Mouse (Mus musculus): ENCODE measurements around the gene Tmem94.

Tmem94 gene

DNA sequence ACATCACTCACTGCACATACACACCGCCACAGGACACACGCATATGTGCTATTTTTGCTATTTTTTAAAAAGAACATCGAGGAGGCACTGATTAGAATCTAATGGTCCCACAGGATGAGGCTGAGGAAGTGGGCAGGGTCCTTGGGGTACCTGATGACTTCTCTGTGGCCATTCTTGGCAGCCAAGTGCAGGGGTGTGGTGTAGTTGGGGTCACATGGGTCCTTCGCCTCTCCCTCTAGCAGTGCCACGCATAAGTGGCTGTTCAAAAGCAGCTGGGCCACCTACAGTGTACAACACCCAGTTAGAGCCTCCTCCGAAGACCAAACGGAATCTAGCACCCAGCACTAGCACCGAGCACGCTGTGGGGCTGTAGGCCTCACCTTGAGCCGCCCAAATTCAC is 40.9 kb downstream of the Tmem94 start:
- peak in 1 of 2 experiments; percentile 35 for DNase-seq (ENCODE audit: inconsistent age in 2 of 2, low spot score in 1 of 2)

DNA sequence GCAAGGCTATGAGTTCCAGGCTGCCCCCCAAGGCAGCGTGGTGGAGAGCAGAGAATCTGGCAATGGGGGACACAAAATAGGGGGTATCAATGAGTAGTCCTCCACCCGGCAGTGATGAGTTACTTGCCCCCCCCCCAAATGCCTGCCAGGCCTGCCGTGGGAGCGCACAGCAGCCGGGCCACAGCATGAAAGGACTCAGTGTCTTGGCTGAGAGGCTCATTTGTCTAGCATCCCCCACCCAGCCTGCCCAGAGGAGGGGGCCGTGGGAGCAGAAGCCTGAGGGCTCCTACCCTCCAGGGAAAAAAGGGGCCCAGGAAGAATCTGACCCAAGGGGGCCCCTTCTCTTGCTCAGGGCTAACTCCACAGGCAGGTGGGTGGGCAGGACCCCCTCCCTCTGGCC is 42.1 kb downstream of the Tmem94 start:
- peak in 1 of 2 experiments; percentile 9 for DNase-seq (ENCODE audit: inconsistent age in 2 of 2, low spot score in 1 of 2)

DNA sequence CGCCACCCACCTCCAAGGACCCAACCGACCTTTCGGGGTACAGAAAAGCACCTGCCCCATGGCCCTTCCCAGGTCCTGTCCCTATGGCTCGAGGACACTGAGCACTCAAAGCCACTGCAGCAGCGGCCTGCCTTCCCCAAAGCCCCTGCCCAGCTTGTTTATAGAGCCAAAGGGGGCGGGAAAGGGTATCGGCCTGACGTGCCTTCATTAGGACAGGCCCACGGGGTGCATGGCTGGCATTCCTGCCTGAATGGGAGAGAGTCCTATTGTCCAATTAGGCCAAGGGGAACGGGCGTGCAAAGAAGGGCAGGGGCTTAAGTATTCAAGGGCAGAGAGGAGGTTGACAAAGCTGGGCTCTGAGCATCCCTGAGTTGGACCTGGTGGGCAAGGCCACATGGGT is 42.7 kb downstream of the Tmem94 start:
- peak in 1 of 2 experiments; percentile 23 for DNase-seq (ENCODE audit: inconsistent age in 2 of 2, low spot score in 1 of 2)

DNA sequence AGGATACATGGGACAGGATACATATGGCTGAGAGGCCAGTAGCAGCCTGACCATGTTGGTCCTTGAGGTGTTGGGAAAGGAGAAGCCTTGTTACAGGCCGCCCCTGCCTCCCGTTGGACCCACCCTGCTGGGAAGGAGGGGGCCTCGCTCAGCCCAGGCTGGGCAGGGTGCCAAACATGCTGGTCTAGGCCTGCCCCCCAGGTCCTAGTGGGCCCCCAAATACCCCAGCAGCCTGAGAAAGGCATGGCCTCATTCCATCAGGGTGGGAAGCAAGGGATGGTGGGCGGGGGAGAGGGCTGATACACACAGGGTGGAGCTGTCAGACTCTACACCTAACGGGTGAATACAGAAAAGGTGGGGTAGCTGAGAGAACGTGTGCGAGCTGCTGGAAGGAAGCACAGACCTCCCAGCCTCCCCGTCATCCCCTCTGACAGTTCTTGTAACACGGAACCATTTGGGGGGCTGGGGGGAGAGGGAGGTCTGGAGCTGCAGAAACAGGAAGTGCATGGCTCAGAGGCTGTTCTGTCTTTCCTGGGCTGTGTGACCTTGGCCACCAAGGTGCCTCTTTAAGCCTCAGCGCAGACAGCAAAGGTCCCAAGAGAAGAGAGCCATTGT is 43.6 kb downstream of the Tmem94 start:
- DNase-seq (ENCODE audit: inconsistent age in 2 of 2, low spot score in 1 of 2): peak; percentile 54 to 80

DNA sequence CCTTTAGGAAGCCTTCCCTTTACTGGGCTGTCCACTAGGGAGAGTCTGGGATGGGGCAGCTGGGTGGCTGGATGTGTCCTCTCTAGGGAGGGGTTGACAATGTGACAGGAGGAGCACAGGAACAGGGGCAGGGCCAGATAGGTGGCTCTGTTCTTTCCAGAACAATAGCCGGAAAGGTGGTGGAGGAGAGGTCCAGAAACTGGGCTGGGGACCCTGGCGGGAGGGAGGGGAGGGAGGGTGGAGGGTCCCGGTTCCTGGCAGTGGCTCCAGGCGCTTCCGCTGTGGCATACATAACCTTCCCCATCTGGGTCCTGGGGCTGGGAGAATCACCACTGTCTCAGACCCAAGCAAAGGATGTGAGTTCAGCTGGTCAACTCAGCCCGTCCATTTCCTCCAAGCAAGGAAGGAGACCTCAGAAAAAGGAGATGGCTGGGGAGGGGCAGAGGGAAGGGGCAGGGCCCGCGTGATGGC is 44.1 kb downstream of the Tmem94 start:
- DNase-seq (ENCODE audit: inconsistent age in 2 of 2, low spot score in 1 of 2): peak; percentile 69 to 80

DNA sequence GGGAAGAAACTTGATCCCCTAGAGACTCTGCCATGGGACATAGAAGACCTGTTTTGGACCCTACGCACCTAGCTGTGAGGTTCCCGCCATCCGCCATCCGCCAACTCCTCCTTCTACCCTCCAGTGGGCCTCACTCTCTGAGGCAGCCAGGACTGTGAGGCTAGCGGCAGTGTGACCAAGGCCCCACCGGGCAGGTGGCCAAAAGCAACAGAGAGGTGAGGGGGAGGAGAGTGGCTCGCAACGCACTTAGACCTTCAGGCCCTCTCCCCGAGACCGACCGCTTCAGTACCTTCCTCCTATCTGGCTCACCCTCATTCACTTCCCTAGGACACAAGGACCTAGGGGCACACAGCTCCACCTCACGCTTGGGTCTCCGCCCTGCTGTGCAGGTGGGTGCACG is 45.1 kb downstream of the Tmem94 start:
- DNase-seq (ENCODE audit: inconsistent age in 2 of 2, low spot score in 1 of 2): peak; percentile 87 to 94

DNA sequence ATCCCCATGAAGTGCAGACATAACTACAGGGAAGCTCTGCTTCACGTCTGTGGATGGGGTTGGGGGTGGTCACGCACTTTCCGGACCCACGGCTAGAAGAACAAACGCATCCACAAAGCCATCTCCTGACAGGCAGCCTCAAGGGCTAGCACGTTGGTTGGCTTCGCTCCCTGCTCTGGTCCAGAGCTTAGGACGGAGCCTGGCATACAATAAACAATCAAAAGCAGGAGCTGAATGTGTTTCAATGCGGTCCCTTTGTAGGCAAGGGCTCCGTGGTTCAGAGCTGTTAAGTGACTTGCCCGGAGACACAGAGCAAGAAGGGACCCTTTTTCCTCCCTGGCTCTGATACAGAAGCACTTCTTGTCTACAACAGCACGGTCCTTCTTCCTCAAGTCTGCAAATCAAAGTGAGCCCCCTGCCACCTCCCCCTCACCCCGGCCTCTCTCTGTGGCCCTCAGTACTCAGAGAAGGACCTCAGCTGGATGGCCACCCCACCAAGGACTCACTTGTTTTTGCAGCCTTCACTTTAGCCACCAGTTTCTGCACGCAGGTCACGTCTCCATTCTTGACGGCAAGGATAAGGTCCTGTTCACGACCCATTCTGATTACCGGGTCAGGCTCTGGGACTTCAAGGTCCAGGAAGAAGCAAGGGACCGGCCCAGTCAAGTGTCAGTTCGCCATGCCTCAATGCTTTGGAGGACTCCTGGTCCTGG is 46.3 kb downstream of the Tmem94 start:
- DNase-seq (ENCODE audit: inconsistent age in 2 of 2, low spot score in 1 of 2): peak; percentile 28 to 66

DNA sequence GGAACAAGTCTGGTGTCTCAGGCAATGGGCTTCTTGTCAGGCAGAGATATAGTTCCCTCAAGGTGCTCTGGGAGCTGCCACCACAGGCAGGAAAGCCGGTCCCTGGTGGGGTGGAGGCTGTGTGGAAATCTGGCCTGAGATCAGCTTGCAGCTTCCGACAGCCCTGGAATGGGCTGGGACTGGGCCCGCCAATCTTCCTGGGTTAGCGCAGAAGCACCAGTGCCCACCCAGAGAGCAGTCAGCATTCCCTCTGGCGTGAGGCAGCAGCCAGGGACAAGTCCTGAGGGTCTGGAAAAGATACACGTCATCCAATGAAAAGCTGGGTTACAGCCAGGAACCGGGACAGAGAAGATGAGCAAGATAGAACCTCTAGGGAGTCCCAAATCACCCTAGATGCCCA is 46.9 kb downstream of the Tmem94 start:
- DNase-seq (ENCODE audit: inconsistent age in 2 of 2, low spot score in 1 of 2): peak; percentile 76 to 90

DNA sequence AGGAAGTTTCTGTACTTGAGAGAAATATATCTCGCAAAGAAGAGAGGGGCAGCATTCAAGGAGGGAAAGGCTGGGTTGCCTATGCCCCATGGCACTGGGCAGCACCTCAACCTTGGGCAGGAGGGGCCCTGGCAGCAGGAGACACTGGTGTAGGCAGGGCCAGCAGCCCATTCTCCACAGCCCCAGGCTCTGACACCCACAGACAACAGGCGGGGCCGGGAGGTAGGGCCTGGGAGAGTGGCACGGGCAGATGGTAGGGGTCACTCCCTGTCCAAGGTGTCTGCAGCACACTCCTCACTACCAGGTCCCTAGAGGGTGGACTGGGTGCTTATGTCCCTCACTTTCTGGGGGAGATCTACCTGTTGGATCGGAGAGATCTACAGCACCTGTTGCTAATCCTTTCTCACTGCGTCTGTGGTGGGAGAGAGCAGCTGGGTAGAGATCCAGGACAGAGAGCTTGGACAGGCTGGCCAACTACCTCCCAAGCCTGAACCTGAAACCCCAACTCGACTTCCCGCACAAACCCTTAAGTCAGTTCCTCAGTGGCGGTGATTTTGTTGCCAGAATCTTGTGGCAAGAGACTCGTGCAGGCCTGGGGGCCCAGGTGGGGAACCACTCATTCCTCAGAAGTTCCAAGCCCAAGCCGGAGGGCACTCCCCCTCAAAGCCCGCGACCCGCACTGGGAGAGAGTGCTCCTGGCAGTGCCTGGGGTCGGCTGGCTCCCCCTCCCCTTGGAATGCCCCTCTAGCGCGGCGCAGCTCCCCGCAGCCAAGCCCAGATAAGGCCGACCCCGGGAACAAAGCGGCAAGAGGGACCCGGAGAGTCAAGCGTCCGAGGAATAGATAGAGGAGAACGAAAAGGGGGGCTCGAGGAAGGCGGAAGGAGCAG is 47.5 kb downstream of the Tmem94 start:
- DNase-seq (ENCODE audit: inconsistent age in 2 of 2, low spot score in 1 of 2): peak; percentile 75 to 90

DNA sequence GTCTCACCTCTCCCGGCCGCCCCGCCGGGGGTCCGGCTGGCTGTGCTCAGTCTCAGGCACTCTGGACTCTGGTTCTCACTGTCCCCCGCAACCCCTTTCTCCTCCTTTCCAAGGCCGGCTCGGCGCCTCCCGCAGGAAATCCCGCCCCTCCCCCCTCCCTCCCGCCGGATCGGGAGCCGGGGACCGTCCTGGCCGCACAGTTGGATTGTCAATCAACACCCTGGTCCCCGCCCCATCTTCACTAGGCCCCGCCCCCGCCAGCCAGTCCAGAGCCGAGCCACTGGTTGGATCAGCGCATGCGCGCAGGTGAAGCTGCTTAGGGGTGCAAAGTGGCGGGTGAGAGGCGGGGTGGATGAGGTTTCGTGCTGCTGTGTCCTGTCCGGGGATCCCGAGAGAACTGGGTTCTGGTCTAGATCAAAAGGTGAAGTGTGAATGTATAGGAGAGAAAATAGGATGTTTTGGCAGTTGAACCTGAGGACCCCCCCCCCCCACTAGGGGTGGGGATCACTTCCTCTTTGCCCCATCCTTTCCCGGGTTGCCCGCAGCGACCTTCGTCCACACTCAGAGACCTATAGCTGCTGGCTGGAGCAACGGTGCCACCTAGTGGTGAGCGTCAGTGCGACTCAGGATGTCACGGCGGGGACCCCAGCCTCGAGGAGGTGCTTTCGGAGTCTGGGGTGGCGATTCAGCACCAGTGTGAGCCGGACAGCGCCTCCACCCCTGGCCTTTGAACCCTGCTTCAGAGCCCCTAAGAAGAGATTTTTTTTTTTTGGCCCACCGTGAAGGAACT is 48.5 kb downstream of the Tmem94 start, which contains the start of gene Caskin2:
Gene Caskin2 (minus strand): TSS at position 133 of the 790 bp plus-strand sequence.
- DNase-seq (ENCODE audit: inconsistent age in 2 of 2, low spot score in 1 of 2): peak; percentile 98 to 100

DNA sequence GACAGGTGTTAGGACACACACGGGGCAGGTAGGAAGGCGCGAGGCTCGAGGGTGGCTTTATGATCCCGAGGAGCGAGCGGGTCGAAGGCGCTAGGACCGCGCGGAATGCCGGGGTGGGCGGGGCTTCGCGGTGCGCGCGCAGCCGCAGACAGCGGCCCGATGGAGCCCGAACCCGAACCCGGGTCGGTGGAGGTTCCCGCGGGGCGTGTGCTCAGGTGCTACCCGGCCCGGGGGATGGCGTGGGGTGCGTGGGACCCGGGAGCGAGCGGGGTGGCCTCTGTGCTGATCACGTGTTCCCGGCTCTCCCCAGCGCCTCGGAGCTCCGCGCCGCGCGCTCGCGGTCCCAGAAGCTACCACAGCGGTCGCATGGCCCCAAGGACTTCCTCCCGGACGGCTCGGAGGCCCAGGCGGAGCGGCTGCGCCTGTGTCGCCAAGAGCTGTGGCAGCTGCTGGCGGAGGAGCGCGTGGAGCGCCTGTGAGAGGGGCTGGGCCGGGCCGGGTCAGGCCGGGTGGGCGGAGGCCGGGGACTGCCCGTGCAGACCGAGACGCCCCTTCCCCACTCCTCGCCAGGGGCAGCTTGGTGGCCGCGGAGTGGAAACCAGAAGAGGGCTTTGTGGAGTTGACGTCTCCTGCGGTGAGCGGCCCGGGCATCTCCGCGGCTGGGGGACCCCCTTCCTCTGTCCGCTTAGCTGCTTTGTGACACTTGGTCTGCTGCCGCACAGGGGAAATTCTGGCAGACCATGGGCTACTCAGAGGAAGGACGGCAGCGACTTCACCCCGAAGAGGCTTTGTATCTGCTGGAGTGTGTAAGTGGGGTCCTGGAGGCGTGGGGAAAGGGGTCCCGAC is 49.6 kb downstream of the Tmem94 start, which contains the start of gene Tsen54:
Gene Tsen54 (plus strand): TSS at position 120 of the 846 bp plus-strand sequence.
- DNase-seq (ENCODE audit: inconsistent age in 2 of 2, low spot score in 1 of 2): peak; percentile 89 to 95

DNA sequence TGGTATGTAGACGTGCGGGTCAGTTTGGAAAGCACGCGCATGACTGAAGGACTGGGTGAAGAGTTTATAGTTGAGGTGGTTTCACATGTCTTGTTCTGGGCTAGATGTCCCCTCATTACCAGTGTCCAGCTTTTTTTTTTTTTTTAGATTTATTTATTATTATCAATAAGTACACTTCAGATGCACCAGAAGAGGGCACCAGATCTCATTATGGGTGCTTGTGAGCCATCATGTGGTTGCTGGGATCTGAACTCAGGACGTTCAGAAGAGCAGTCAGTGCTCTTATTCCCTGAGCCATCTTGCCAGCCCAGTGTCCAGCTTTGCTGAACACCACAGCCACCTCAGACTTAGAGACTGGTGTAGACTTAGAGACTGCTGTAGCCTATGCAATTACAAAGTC is 52.1 kb downstream of the Tmem94 start:
- no peak for DNase-seq (ENCODE audit: inconsistent age in 2 of 2, low spot score in 1 of 2)

DNA sequence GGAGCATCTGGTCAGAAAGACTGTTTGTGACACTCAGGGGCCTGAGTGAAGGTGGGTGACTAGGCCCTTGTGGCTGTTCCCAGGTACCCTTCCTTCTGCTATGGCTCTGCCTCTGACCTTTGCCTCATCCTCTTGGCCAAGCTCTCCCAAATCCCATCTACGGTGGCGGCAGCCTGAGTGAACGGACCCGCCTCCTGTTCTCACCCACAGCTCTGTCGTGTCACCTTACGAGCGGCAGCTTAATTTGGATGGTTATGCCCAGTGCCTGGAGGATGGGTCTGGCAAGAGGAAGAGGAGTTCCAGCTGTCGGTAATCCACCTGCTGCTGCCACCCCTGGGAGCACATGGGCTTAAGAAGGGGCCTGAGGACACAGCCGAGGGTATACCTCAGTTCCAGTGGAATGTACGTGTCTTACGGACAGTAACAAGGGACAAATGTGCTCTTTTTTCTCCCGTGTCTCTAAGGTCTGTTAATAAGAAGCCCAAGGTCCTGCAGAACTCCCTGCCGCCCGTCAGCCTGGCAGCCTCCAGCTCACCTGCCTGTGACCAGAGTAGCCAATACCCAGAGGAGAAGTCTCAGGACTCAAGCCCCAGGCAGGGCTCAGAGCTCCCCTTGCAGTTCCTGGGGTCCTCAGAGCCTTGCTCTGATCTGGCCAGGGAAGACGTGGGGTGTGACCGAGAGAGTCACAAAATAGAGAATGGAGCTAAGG is 54.8 kb downstream of the Tmem94 start:
- DNase-seq (ENCODE audit: inconsistent age in 2 of 2, low spot score in 1 of 2): no peak

DNA sequence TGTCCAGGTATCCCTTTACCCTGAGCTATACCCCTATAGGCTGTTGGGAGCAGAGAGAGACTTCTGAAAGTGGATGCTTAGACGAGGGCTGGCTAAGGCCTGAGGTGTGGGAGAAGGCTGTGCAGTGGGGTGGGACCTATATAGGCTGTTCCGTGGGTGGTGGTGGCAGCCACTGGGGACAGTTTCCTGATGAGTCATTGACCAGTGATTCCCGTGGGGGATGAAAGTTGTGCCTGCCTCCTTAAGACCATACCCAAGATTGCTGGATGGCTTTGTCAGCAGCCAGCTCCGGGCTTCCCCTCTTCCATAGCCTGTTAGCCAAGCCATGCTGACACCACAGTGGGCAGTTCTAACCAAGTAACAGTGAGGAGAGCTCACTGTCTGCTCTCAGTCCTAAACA is 55.8 kb downstream of the Tmem94 start:
- DNase-seq (ENCODE audit: inconsistent age in 2 of 2, low spot score in 1 of 2): no peak

DNA sequence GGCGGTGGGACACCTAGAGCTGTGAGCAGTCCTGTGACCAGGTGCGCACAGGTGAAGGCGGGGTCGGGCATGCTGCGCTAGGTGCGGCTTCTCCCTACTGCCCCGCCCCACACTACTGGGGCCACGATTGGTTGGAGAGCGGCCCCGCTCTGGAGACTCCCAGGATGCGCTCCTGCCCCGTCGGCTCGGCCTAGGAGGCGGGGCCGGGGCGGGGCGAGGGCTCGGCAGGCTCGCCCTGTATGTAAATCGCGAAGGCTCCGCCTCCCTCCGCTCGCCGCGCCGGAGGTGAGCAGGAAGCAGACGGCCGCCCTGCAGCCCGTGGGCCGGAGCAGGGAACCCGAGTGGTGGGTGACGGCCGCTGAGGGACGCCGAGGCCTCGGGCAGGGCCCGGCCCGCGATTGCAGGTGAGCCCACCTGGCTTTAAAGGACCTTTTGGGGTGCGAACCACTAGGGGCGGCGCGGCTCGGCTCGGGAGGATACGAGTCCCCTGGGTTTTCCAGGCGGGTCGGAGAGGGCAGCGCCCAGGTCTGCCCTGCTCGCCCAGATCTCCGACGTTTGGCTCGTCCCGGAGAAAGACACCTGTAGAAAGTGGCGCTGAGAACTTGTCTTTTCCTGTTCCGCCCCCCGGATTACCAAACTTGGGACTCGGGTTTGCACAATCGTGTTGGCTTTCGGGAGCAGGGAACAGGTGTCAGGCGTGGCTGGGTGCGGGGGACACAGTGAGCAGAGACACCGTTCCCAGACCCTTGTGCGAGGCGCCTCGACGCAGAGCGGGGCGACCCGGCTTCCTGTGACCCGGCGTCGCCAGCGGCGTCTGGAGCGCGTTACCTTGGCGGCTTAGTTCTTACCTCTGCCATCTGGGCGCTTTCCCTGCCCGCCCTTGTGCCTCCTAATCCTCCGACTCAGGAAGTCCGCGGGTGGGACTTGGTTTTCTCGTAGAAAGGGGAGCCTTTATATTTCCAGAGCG is 58.8 kb downstream of the Tmem94 start, which contains the start of gene Llgl2:
Gene Llgl2 (plus strand): TSS at position 276 of the 967 bp plus-strand sequence.
- peak; percentile 92 to 96 for DNase-seq (ENCODE audit: inconsistent age in 2 of 2, low spot score in 1 of 2)

DNA sequence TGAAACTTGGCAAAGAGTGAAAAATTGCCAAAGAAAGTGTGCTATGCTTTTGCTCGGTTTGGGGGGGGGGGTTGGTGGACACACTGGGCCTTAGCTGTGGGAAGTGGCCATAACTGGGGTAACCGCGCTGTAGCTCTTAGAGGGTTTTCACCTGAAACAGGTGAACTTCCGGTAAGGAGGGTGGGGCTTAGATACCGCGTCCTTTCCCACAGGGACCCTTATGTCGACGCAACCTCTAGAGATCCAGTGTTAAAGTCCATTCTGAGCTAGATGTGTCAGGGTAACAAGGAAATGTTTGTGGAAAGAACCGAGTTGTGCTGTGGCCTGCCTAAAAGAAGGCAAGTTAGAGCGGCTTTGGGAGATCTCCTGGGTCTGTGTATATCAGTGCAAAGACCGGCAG is 59.6 kb downstream of the Tmem94 start:
- no peak for DNase-seq (ENCODE audit: inconsistent age in 2 of 2, low spot score in 1 of 2)

DNA sequence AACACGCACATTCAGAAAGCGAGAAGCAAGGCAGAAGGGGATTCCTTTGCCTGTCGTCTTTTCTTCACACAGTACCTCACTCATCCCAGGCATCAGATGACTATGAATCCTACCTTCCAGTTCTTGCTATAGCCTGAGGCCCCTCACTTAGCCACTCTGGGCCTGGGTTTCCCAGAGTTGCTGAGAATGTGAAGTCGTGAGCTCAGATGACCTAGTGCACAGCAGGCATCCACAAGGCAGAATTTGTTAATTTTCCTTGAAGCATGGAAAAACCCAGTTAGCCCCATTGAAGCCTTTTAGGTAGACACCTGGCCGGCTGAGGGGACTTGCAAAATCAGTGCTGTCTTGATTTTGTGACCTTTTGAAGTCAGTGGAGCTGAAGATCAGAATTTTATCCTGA is 61.3 kb downstream of the Tmem94 start:
- DNase-seq (ENCODE audit: inconsistent age in 2 of 2, low spot score in 1 of 2): no peak

DNA sequence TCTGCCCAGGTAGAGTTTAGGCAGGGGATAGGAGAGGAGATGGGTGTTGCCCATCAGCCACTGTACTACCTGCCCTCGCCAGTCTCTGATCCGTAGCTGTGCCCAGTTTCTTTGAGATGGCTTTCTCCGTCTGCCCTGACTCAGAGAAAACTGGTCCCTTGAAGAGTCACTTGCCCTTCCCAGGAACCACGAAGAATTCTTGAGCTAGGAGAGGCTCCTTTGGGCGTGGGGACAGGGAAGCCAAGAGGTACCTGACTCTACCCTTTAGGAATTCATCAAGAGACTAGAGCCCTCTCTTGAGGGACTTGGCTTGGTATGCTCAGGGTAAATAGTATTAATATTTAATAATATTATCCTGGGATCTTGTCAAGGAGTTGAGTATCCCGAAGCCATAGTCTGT is 62.4 kb downstream of the Tmem94 start:
- no peak for DNase-seq (ENCODE audit: inconsistent age in 2 of 2, low spot score in 1 of 2)
